Comparison of ENCODE assay signal across 11 mouse cellular contexts in genomic region chr4:150661886-150662285, GRCm38 (mm10). TPM values are rescaled to one million over a fixed set of nuclear protein-coding genes. Genes with fewer than 3 reads are reported as not detected.
DNase-seq lines count a peak whose midpoint lies in the region; ATAC-seq lines count a peak whose summit lies in the region.
"Had no signal": no experiment of that assay in that cellular context is flagged by ENCODE, and none has a peak within 500 bp of the region (broad histone marks: within the 10 kb centered on the region; RNA-seq: fewer than 3 reads in every experiment).

No protein-coding gene starts in this region.

- H3K9ac ChIP-seq in lung, embryonic 15.5 days = no peak overlapping the region
- H3K9ac ChIP-seq in forebrain, embryonic 15.5 days (replicated peaks) = peak overlapping the region; percentile 13; the same call in 1 of the 2 replicates
- peak overlapping the region; percentile 62 for H3K9ac ChIP-seq in limb, embryonic 13.5 days

- no peak for ATAC-seq in lung, embryonic 15.5 days (ENCODE audit: borderline replicate concordance, extremely low read depth, low FRiP score, low TSS enrichment)
- no peak for ATAC-seq in forebrain, embryonic 15.5 days (replicated peaks)
- ATAC-seq in limb, embryonic 13.5 days (ENCODE audit: low FRiP score, low read depth) = no peak
- ATAC-seq in erythroid progenitor cell, adult 5-6 weeks (replicated peaks; ENCODE audit: low FRiP score, poor library complexity, severe bottlenecking) = no peak
- no peak for ATAC-seq in inflammation-experienced regulatory T-cells, adult 6 months

- 12% methylated on average over 13 of the region's 13 CpGs for WGBS in lung, embryonic 15.5 days
- 5% methylated on average over 13 of the region's 13 CpGs for WGBS in forebrain, embryonic 15.5 days
- 4% methylated on average over 13 of the region's 13 CpGs for WGBS in limb, embryonic 13.5 days

- H3K27ac ChIP-seq in lung, embryonic 15.5 days = no peak overlapping the region
- H3K27ac ChIP-seq in forebrain, embryonic 15.5 days (replicated peaks) = no peak overlapping the region
- H3K27ac ChIP-seq in limb, embryonic 13.5 days = no peak overlapping the region

- H3K4me2 ChIP-seq in lung, embryonic 15.5 days = peak overlapping the region; percentile 40
- H3K4me2 ChIP-seq in forebrain, embryonic 15.5 days (replicated peaks) = peak overlapping the region; percentile 27
- peak overlapping the region; percentile 63 for H3K4me2 ChIP-seq in limb, embryonic 13.5 days (replicated peaks)

- H3K27me3 ChIP-seq in lung, embryonic 15.5 days = no peaks in the 10 kb centered on the region
- H3K27me3 ChIP-seq in forebrain, embryonic 15.5 days = no peaks in the 10 kb centered on the region
- no peaks in the 10 kb centered on the region for H3K27me3 ChIP-seq in limb, embryonic 13.5 days

- no peaks in the 10 kb centered on the region for H3K9me3 ChIP-seq in lung, embryonic 15.5 days
- H3K9me3 ChIP-seq in forebrain, embryonic 15.5 days = no peaks in the 10 kb centered on the region
- H3K9me3 ChIP-seq in limb, embryonic 13.5 days = peaks cover 1% of the 10 kb centered on the region; the same call in 1 of the 2 replicates

- H3K36me3 ChIP-seq in lung, embryonic 15.5 days = no peaks in the 10 kb centered on the region
- H3K36me3 ChIP-seq in forebrain, embryonic 15.5 days = no peaks in the 10 kb centered on the region
- no peaks in the 10 kb centered on the region for H3K36me3 ChIP-seq in limb, embryonic 13.5 days

- no peak for DNase-seq in lung, adult 18-20 months
- peak; percentile 66 for DNase-seq in retina, postnatal 1 day
- no peak for DNase-seq in kidney, adult 18-20 months
- DNase-seq: thymus, postnatal 14 days had no signal

- H3K4me3 ChIP-seq in lung, embryonic 15.5 days = no peak overlapping the region
- H3K4me3 ChIP-seq in forebrain, embryonic 15.5 days = no peak overlapping the region
- H3K4me3 ChIP-seq in limb, embryonic 13.5 days = peak overlapping the region; percentile 34

- H3K4me1 ChIP-seq in lung, embryonic 15.5 days = peaks cover 14% of the 10 kb centered on the region; the same call in 1 of the 2 replicates
- peaks cover 7% of the 10 kb centered on the region for H3K4me1 ChIP-seq in forebrain, embryonic 15.5 days
- peaks cover 28% of the 10 kb centered on the region for H3K4me1 ChIP-seq in limb, embryonic 13.5 days

RNA-seq across cellular contexts. Expression of gene Slc45a1, which starts 9.9 kb away (rescaled TPM):
- polyA plus RNA-seq in lung, embryonic 15.5 days (2015; fragmentation: Nextera tagmentation; extraction: Ambion mirVana) = 0.06 TPM in 1 of 2 replicates, not detected in the other
- 16.7 and 19.0 TPM in 2 replicates for polyA plus RNA-seq in forebrain, embryonic 15.5 days (2015; fragmentation: Nextera tagmentation; extraction: Ambion mirVana)
- 0.43 and 0.51 TPM in 2 replicates for polyA plus RNA-seq in limb, embryonic 13.5 days (2015; fragmentation: Nextera tagmentation; extraction: Ambion mirVana)
- total RNA-seq in erythroid progenitor cell, adult 5-6 weeks (2015; ENCODE audit: low replicate concordance) = not detected in 2 replicates
- not detected in 2 replicates for total RNA-seq in erythroid progenitor cell, adult 5-6 weeks (2017; ENCODE audit: low replicate concordance)
- under 1 TPM in 1 of 3 experiments, not detected in 2; 0.15 TPM for polyA plus RNA-seq in inflammation-experienced regulatory T-cells, adult 6 months (2017; shearing (Covaris generic))
- total RNA-seq: hematopoietic stem cell, adult 5-6 weeks had no signal
- polyA plus RNA-seq: liver, embryonic 16.5 days had no signal

Comparison
In these comparisons a context has a peak if more than half of its experiments do, and no peak if none do; other contexts are left out.
1. RNA of gene Slc45a1, which starts 9.9 kb away (polyA plus RNA-seq): 16.7 to 19.0 TPM in forebrain, embryonic 15.5 days; 0.43 to 0.51 TPM in limb, embryonic 13.5 days, 0.06 TPM in lung, embryonic 15.5 days and 0.15 TPM in inflammation-experienced regulatory T-cells, adult 6 months; every median in the first group is over 10 times any median in the second.
2. Peak in every context shown above with its lines, with median percentiles within 50 percentile points of each other: H3K4me2 ChIP-seq.